Mouse (Mus musculus) neural tube, embryonic 11.5 days (tissue): ENCODE data around the gene Tmem183a. TPM values are rescaled to one million over a fixed set of nuclear protein-coding genes. Genes with fewer than 3 reads are reported as not detected.

Experiments
- ATAC-seq: fragments of 200-750 bp; cut with Nextera tagmentation; 2 replicates; pipeline ENCODE4 v1.8.0; 2017; ENCODE audit warnings: moderate number of reproducible peaks, mild to moderate bottlenecking, moderate TSS enrichment, moderate library complexity; ENCODE audit not compliant: insufficient read depth, low FRiP score, low TSS enrichment
- DNase-seq: peaks from one replicate; pipeline ENCODE4 v3.0.0-alpha.2; 2015; ENCODE audit warnings: low spot score
- H3K27ac ChIP-seq: fragments of 300-500 bp; sonication (generic); 2 replicates; pipeline ENCODE4 v1.5.1; 2014; ENCODE audit warnings: low read depth, mild to moderate bottlenecking, low read length
- H3K27me3 ChIP-seq: fragments of 300-500 bp; sonication (generic); 2 replicates; pipeline ENCODE4 v1.6.1; 2014; ENCODE audit warnings: mild to moderate bottlenecking, low read length, mixed read lengths; ENCODE audit not compliant: control insufficient read depth, insufficient read depth
- H3K36me3 ChIP-seq: fragments of 300-500 bp; sonication (generic); 2 replicates; pipeline ENCODE4 v1.6.1; 2014; ENCODE audit warnings: mild to moderate bottlenecking, low read length, moderate library complexity, mixed read lengths; ENCODE audit not compliant: control insufficient read depth, insufficient read depth
- H3K4me1 ChIP-seq: fragments of 300-500 bp; sonication (generic); 2 replicates; pipeline ENCODE4 v1.6.1; 2014; ENCODE audit warnings: low read length, mixed read lengths; ENCODE audit not compliant: control insufficient read depth, insufficient read depth
- H3K4me2 ChIP-seq: fragments of 300-500 bp; sonication (generic); 2 replicates; pipeline ENCODE4 v1.6.1; 2014; ENCODE audit warnings: low read depth, mild to moderate bottlenecking, moderate library complexity
- H3K4me3 ChIP-seq: fragments of 300-500 bp; sonication (generic); 2 replicates; pipeline ENCODE4 v1.5.1; 2014; ENCODE audit warnings: low read depth, low read length
- H3K9ac ChIP-seq: fragments of 300-500 bp; sonication (generic); 2 replicates; pipeline ENCODE4 v1.6.1; 2014; ENCODE audit warnings: mild to moderate bottlenecking, low read length
- H3K9me3 ChIP-seq: fragments of 300-500 bp; sonication (generic); 2 replicates; pipeline ENCODE4 v1.6.1; 2016; ENCODE audit warnings: low read length; ENCODE audit not compliant: control insufficient read depth
- WGBS: fragments of 180-500 bp; shearing (Covaris S2); extraction: QIAGEN DNeasy Blood & Tissue Kit; methylation state at CpG from one replicate; pipeline ENCODE4 v1.1.7; 2014; 5-methylcytosine and 5-hydroxymethylcytosine counted together
- polyA plus RNA-seq: library from polyadenylated mRNA; unstranded; fragments of >200 nt; fragmentation: Nextera tagmentation; extraction: Ambion mirVana; gene quantifications from 2 replicates; pipeline ENCODE4 v1.2.1, GENCODE M21; 2014

Gene Tmem183a
- polyA plus RNA-seq, 1 experiment from 2014 or later, result 117 TPM

DNA sequence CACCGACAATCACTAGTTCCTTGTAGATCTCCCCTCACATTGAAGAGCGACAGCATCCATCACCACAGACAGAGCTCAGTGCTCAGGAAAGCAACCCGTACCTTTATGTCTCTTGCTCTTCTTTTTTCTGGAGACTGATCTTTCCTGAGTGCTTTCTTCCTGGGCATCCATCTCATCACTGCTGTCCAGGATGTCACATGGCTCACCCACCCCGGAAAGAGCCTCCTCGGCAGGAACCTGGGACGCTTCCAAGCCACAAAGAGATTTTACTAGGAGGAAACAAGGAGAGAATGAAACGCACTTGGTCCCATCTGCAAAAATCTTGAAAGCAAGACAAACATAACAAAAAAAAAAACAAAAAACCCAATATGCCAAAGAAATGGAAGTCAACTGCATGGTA lies 1.1 kb downstream of the Tmem183a start:
- Histone ChIP-seq H3K9ac (peak overlapping the region; percentile 95), H3K4me1 (peaks cover 4% of the 10 kb centered on the region), H3K9me3 (no peaks in the 10 kb centered on the region), H3K4me2 (peak overlapping the region; percentile 80), H3K27me3 (no peaks in the 10 kb centered on the region), H3K36me3 (peaks cover 7% of the 10 kb centered on the region), H3K27ac (no peak overlapping the region), H3K4me3 (peak overlapping the region; percentile 84)
- WGBS, result 86% methylated on average over 7 of the region's 7 CpGs
- DNase-seq, result no peak
- no peak for ATAC-seq

DNA sequence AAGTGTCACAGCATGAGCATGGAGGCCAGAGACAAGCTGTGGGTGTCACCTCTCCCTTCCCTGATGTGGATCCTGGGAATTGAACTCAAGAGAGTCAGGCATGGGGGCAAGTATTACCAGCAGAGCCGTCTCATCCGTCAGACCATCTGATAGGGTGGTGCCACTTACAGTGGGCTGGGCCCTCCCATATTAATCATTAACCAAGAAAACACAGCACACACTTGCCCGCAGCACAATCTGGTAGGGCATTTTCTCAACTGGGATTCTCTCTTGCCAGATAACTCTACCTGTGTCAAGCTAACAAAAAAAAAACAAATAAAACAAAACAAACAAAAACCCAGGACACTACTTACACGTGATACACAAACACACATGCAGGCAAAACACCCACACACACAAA lies 4.3 kb downstream of the Tmem183a start:
- ATAC-seq, result no peak
- peaks cover 13% of the 10 kb centered on the region for H3K36me3 ChIP-seq
- no peaks in the 10 kb centered on the region for H3K27me3 ChIP-seq
- 72% methylated on average over 4 of the region's 4 CpGs for WGBS
- no peak overlapping the region for H3K4me3 ChIP-seq
- no peak overlapping the region for H3K4me2 ChIP-seq
- no peaks in the 10 kb centered on the region for H3K9me3 ChIP-seq
- peaks cover 4% of the 10 kb centered on the region for H3K4me1 ChIP-seq
- no peak for DNase-seq
- no peak overlapping the region for H3K27ac ChIP-seq
- no peak overlapping the region for H3K9ac ChIP-seq

DNA sequence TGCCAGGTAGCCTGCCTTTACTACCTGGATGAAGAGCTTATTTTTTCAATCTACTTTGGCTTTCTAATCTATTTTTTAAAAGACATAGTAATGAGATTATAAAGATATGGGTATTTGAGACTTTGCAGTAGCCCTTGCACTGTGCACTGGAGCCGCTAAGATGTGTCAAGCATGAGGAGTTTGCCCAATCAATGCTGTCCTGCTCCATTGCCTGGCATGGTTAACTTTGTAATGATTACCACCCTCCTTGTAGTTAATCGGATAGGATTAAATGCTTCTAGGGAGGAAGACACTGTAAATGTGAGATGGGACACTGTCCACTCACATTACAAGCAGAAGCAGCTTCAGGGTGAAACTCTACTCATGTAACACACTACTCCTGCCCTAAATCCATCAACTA lies 8.5 kb downstream of the Tmem183a start:
- H3K4me2 ChIP-seq, result no peak overlapping the region
- DNase-seq (no peak), ATAC-seq (no peak)
- H3K9ac ChIP-seq, result no peak overlapping the region
- H3K9me3 ChIP-seq, result no peaks in the 10 kb centered on the region
- whole genome bisulfite sequencing, result 95% methylated on average over 2 of the region's 2 CpGs
- no peak overlapping the region for H3K27ac ChIP-seq
- H3K27me3 ChIP-seq, result no peaks in the 10 kb centered on the region
- H3K4me3 ChIP-seq, result no peak overlapping the region
- no peaks in the 10 kb centered on the region for H3K4me1 ChIP-seq
- peaks cover 16% of the 10 kb centered on the region for H3K36me3 ChIP-seq

DNA sequence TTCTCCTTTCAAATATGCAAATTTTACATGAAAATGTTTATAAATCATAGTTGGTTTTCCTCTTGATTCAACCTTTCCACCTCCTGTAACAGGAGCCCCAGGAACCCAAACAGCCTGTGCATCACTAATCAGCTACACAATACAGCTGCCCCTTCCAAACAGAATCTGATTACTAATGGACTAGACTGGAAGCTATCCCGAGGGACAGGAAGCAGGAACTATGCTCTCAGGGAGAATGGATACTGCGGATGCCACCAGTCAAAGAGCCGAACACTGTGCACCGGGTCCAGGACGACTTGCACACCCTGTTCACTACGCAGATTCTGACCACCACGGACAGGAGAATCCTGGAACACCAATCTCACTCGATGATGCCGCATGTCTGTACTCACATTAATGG lies 14.0 kb downstream of the Tmem183a start:
- WGBS, result 88% methylated on average over 9 of the region's 9 CpGs
- H3K4me2 ChIP-seq, result no peak overlapping the region
- H3K27me3 ChIP-seq, result no peaks in the 10 kb centered on the region
- no peak overlapping the region for H3K27ac ChIP-seq
- peaks cover 3% of the 10 kb centered on the region; the same call in 1 of the 2 replicates for H3K4me1 ChIP-seq
- DNase-seq (no peak), ATAC-seq (no peak)
- H3K4me3 ChIP-seq, result no peak overlapping the region
- H3K9me3 ChIP-seq, result no peaks in the 10 kb centered on the region
- H3K9ac ChIP-seq, result no peak overlapping the region
- peaks cover 13% of the 10 kb centered on the region for H3K36me3 ChIP-seq

DNA sequence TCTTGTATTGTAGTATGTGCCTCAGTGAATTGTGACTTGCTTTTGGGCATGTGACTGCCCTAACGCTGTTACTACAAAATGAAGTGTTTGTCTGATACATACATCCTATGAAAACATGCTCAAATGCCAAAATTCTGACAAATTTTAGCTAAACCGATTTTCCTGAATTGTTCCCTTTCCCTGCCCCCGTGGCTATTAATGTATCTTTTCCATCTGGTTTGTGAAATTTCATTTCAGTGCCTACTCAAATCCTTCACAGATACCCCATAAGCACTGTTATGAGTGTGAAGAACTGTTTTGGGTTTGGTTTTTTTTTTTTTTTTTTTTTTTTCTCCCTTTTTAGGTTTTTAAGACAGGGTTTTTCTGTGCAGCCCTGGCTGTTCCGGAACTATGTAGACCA lies 16.7 kb downstream of the Tmem183a start:
- Histone ChIP-seq H3K36me3 (peaks cover 5% of the 10 kb centered on the region; the same call in 1 of the 2 replicates), H3K4me1 (peaks cover 3% of the 10 kb centered on the region; the same call in 1 of the 2 replicates), H3K9me3 (no peaks in the 10 kb centered on the region), H3K27ac (no peak overlapping the region), H3K9ac (no peak overlapping the region), H3K27me3 (no peaks in the 10 kb centered on the region), H3K4me3 (no peak overlapping the region), H3K4me2 (peak overlapping the region; percentile 81)
- WGBS, result 72% methylated on average over 4 of the region's 4 CpGs
- DNase-seq, result no peak
- ATAC-seq, result no peak; the same call in 1 of the 2 replicates

DNA sequence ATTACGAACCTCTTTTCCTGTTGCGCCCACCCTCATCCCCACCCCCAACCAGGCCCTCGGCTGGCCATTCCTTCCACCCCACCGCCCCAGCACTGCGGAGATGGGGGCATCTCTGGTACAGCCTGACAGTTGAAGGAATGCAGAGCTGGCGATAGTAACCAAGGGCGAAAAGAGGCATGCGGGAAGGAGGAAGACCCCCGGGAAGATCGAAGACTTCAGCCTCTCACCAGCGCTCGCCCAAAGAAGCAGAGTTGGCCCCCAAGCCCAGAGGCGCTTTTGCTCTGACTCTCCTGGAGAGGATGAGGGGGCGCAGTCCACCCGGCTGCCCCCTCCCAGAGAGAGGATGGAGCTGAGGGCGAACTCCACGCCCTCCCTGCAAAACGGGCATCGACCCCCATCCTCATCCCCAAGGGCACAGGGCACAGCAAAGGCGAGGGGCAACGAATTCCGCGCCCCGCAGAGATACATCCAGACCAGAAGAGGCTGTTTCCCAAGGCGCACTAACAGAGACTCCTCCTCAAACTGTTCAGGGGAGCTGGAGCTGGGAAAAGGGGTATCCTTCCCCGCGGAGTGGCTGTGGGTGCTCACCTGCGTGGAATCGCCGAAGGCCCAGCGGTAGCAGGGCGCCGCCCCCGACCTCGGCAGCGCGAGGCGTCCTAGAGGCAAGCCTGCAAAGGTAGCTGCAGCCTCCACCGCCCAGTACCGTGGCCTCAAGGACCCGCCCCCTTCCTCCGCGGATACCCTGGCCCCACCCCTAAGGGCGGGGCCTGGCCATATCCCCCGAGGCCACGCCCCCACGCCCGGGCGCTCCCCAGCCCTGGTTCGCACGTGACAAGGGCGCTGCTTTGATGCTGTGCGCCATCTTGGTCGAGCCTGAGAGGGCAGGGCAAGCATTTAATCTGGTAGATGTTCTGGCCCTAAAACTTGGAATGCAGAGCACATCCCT lies 17.5 kb downstream of the Tmem183a start:
- H3K4me1 ChIP-seq, result peaks cover 3% of the 10 kb centered on the region; the same call in 1 of the 2 replicates
- DNase-seq, result peak; percentile 95
- peaks cover 5% of the 10 kb centered on the region; the same call in 1 of the 2 replicates for H3K36me3 ChIP-seq
- H3K9me3 ChIP-seq, result no peaks in the 10 kb centered on the region
- peak overlapping the region; percentile 39 for H3K4me3 ChIP-seq
- H3K27ac ChIP-seq, result no peak overlapping the region
- H3K4me2 ChIP-seq, result peak overlapping the region; percentile 81
- under 1% methylated on average over 51 of the region's 54 CpGs for WGBS
- peak; percentile 94 for ATAC-seq
- H3K27me3 ChIP-seq, result no peaks in the 10 kb centered on the region
- peak overlapping the region; percentile 50 for H3K9ac ChIP-seq

DNA sequence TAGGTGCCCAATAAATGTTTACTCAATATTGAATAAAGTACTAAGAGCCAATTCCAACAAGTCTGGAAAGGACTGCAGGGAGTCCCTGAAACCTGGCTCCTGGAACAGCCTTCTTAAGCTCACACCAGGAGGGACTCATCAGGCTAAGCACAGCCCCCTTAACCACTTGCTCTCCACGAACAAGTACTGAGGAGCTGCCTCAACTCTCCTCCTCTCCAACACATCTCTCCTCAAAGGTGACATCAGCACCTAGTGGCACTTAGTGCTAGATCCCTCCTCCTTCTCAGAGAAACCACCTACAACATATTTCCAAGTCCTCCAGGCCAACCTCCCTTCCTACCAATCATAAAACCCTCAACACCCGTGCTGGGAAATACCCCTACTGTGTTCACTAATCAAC lies 18.2 kb downstream of the Tmem183a start:
- peak overlapping the region; percentile 39 for H3K4me3 ChIP-seq
- H3K9me3 ChIP-seq, result no peaks in the 10 kb centered on the region
- WGBS, result 3% methylated on average over 2 of the region's 2 CpGs
- no peaks in the 10 kb centered on the region for H3K27me3 ChIP-seq
- peaks cover 5% of the 10 kb centered on the region; the same call in 1 of the 2 replicates for H3K36me3 ChIP-seq
- ATAC-seq (no peak), DNase-seq (no peak)
- peak overlapping the region; percentile 81 for H3K4me2 ChIP-seq
- H3K27ac ChIP-seq, result no peak overlapping the region
- H3K9ac ChIP-seq, result no peak overlapping the region
- peaks cover 3% of the 10 kb centered on the region; the same call in 1 of the 2 replicates for H3K4me1 ChIP-seq

DNA sequence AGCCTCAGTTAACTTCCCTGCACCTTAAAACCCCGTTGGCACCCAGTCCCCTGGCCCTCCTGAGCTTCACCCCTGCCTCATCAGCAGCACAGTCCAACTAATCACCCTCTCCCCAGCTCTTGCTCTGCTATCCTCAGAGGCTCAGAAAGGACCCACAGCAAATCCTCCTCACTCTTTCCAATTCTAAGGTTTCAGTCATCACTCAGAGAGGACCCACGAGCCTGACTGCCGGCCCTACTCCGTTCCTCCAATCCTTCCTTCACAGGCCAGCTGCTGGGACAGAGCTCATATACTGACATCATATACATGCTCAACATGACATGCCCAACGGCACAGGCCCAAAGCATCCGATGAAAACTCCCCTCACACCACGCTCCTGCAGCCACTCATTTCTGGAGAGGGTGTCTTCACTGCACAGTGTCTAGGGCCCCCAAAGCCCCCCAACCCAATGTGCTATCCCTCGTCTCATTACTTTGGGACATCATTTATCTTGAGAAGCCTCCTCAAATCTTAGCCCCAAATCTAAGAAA lies 18.9 kb downstream of the Tmem183a start:
- Histone ChIP-seq H3K27ac (no peak overlapping the region), H3K4me2 (no peak overlapping the region), H3K27me3 (no peaks in the 10 kb centered on the region), H3K9me3 (no peaks in the 10 kb centered on the region), H3K4me3 (no peak overlapping the region), H3K36me3 (peaks cover 4% of the 10 kb centered on the region; the same call in 1 of the 2 replicates), H3K9ac (no peak overlapping the region), H3K4me1 (peaks cover 3% of the 10 kb centered on the region; the same call in 1 of the 2 replicates)
- WGBS, result 89% methylated on average over 8 of the region's 8 CpGs
- no peak for ATAC-seq
- DNase-seq, result no peak
